Mouse (Mus musculus) lung, embryonic 14.5 days (tissue): ENCODE data around the gene Tlr12. TPM values are rescaled to one million over a fixed set of nuclear protein-coding genes. Genes with fewer than 3 reads are reported as not detected.
"Not testable (repeated sequence)": the region's sequence is repeated elsewhere in the genome, so short reads cannot be mapped to it uniquely, and the experiment has no call there.

ENCODE experiments used
- ATAC-seq: fragments of 200-750 bp; cut with Nextera tagmentation; 2 replicates; pipeline ENCODE4 v1.8.0; 2017; ENCODE audit warnings: mild to moderate bottlenecking, moderate TSS enrichment, moderate library complexity; ENCODE audit not compliant: insufficient read depth
- DNase-seq: peaks from one replicate; pipeline ENCODE4 v3.0.0-alpha.2; 2015
- H3K27ac ChIP-seq: fragments of 300-500 bp; sonication (generic); 2 replicates; pipeline ENCODE4 v1.5.1; 2014; ENCODE audit warnings: low read depth, mild to moderate bottlenecking, moderate library complexity
- H3K27me3 ChIP-seq: fragments of 300-500 bp; sonication (generic); 2 replicates; pipeline ENCODE4 v1.6.1; 2014; ENCODE audit warnings: low read length, control low read depth; ENCODE audit not compliant: insufficient read depth
- H3K36me3 ChIP-seq: fragments of 300-500 bp; sonication (generic); 2 replicates; pipeline ENCODE4 v1.6.1; 2014; ENCODE audit warnings: control low read depth; ENCODE audit not compliant: insufficient read depth
- H3K4me1 ChIP-seq: fragments of 300-500 bp; sonication (generic); 2 replicates; pipeline ENCODE4 v1.6.1; 2014; ENCODE audit warnings: antibody characterized with exemption, control low read depth; ENCODE audit not compliant: insufficient read depth
- H3K4me2 ChIP-seq: fragments of 300-500 bp; sonication (generic); 2 replicates; pipeline ENCODE4 v1.6.1; 2014; ENCODE audit warnings: mild to moderate bottlenecking
- H3K4me3 ChIP-seq: fragments of 300-500 bp; sonication (generic); 2 replicates; pipeline ENCODE4 v1.5.1; 2014; ENCODE audit warnings: low read depth, low read length
- H3K9ac ChIP-seq: fragments of 300-500 bp; sonication (generic); 2 replicates; pipeline ENCODE4 v1.6.1; 2014
- H3K9me3 ChIP-seq: fragments of 300-500 bp; sonication (generic); 2 replicates; pipeline ENCODE4 v1.6.1; 2016; ENCODE audit warnings: low read depth, low read length, control low read depth
- CTCF ChIP-seq: IDR thresholded peaks from 2 replicates; pipeline ENCODE4 v1.5.1; 2016; ENCODE audit warnings: antibody characterized with exemption, low read depth
- WGBS: fragments of 180-500 bp; shearing (Covaris S2); extraction: QIAGEN DNeasy Blood & Tissue Kit; methylation state at CpG from one replicate; pipeline ENCODE4 v1.1.7; 2014; 5-methylcytosine and 5-hydroxymethylcytosine counted together
- polyA plus RNA-seq: library from polyadenylated mRNA; unstranded; fragments of >200 nt; fragmentation: Nextera tagmentation; extraction: Ambion mirVana; gene quantifications from 2 replicates; pipeline ENCODE4 v1.2.1, GENCODE M21; 2014

Tlr12 gene
- 0.26 and 0.30 TPM in 2 replicates for polyA plus RNA-seq

- Histone ChIP-seq H3K27me3 (peaks cover 4% of the 10 kb centered on the region; the same call in 1 of the 2 replicates), H3K27ac (peak within 1 kb of the TSS; percentile 38; the same call in 1 of the 2 replicates), H3K4me1 (peaks cover 8% of the 10 kb centered on the region), H3K9me3 (no peaks in the 10 kb centered on the region), H3K4me3 (no peak within 1 kb of the TSS), H3K9ac (no peak within 1 kb of the TSS), H3K4me2 (peak within 1 kb of the TSS; percentile 10; the same call in 1 of the 2 replicates), H3K36me3 (no peaks in the 10 kb centered on the region)
- WGBS = 46% methylated on average over 15 of the region's 15 CpGs
- TF ChIP-seq CTCF = no peak
- ATAC-seq (0 out of 2 replicates have a peak, but pooled peaks have one; percentile 39), DNase-seq (no peak)
These were observed at the start of gene Tlr12 for GRCm38 (mm10) chr4:128618246-128618911. Gene Tlr12 (minus strand): TSS chr4:128618619.

GRCm38 (mm10) chr4:128667195-128667594, 48.8 kb upstream of the Tlr12 start:
- 47% methylated on average over 4 of the region's 4 CpGs for WGBS
- H3K9me3 ChIP-seq, H3K4me3 ChIP-seq, H3K4me1 ChIP-seq, H3K36me3 ChIP-seq, DNase-seq, H3K27me3 ChIP-seq, ATAC-seq, H3K4me2 ChIP-seq, H3K9ac ChIP-seq: not testable (repeated sequence)
- peak overlapping the region; percentile 25; the same call in 1 of the 2 replicates for H3K27ac ChIP-seq

DNA sequence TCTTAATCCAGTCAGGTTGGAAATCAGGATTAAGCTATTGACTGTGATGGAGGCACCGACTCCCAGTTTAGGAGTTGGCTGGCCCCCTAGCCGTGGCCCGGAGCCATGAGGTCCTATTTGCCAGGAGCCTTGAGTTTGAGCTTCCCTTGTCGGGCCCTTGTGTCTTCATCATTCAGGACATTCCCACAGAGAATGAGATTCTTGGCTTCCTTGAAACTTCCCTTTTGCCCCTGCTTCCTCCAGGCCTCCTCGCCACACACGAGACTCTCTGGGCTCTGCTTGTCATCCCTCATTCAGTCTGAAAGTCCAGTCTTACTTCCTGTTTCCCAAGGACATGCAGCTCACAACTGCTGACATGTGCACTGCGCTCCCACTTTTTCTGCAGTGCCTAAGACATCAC, 47.9 kb upstream of the Tlr12 start:
- not testable (repeated sequence) for H3K4me2 ChIP-seq, H3K4me1 ChIP-seq, H3K27ac ChIP-seq, H3K9me3 ChIP-seq, H3K36me3 ChIP-seq, H3K27me3 ChIP-seq, DNase-seq, H3K4me3 ChIP-seq, H3K9ac ChIP-seq
- ATAC-seq = 0 out of 2 replicates have a peak, but pooled peaks have one; percentile 15
- WGBS = 55% methylated on average over 7 of the region's 7 CpGs

DNA sequence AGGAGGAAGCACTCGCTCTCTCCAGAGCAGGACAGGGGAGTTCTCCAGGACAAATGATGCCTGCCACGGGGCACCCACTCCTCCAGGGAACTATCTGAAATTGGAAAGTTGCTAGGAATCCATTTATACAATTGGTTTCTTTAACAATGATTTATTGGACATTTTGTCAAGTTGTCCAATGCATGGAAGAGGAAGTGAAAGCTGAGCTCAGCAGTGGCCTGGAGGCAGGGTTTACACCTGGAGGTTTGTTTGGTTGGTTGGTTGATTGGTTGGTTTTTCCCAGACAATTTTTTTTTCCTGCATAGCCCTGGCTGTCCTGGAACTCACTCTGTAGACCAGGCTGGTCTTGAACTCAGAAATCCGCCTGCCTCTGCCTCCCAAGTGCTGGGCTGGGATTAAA, 45.6 kb upstream of the Tlr12 start:
- TF ChIP-seq CTCF = no peak
- Histone ChIP-seq H3K4me2 (no peak overlapping the region), H3K27ac (no peak overlapping the region), H3K4me3 (no peak overlapping the region), H3K36me3 (no peaks in the 10 kb centered on the region), H3K4me1 (no peaks in the 10 kb centered on the region), H3K9me3 (no peaks in the 10 kb centered on the region), H3K27me3 (no peaks in the 10 kb centered on the region), H3K9ac (no peak overlapping the region)
- no peak for ATAC-seq
- no peak for DNase-seq
- 67% methylated on average over 3 of the region's 3 CpGs for WGBS

- Histone ChIP-seq H3K4me3 (no peak overlapping the region), H3K27me3 (no peaks in the 10 kb centered on the region), H3K9me3 (no peaks in the 10 kb centered on the region), H3K4me2 (no peak overlapping the region), H3K9ac (no peak overlapping the region), H3K4me1 (peaks cover 4% of the 10 kb centered on the region; the same call in 1 of the 2 replicates), H3K36me3 (no peaks in the 10 kb centered on the region), H3K27ac (no peak overlapping the region)
- ATAC-seq (no peak), DNase-seq (no peak)
- no peak for TF ChIP-seq CTCF
- 77% methylated on average over 8 of the region's 8 CpGs for WGBS
These were observed 42.6 kb upstream of the Tlr12 start for GRCm38 (mm10) chr4:128661063-128661462.

DNA sequence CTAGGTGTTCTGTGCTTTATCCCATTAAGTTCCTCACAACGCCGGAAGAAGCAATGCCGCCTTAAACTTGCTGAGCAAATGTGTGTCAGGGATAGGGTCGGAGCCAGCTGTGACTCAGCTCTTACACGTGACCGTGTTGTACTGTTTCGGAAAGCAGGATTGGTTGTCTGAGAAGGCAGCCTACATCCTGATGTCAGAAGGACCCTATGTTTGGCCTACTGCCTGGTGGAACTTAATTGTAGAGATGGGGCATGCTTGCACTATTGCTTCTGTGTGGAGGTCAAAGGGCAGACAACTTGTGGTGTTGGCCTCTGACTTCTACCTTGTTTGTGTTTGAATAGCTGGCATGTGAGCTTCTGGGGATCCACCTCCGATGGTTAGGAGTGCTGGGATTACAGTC, 41.8 kb upstream of the Tlr12 start:
- Histone ChIP-seq H3K27ac (no peak overlapping the region), H3K9ac (no peak overlapping the region), H3K27me3 (no peaks in the 10 kb centered on the region), H3K4me3 (no peak overlapping the region), H3K4me1 (peaks cover 9% of the 10 kb centered on the region; the same call in 1 of the 2 replicates), H3K36me3 (no peaks in the 10 kb centered on the region), H3K4me2 (no peak overlapping the region), H3K9me3 (no peaks in the 10 kb centered on the region)
- 80% methylated on average over 8 of the region's 8 CpGs for WGBS
- DNase-seq (no peak), ATAC-seq (no peak)
- TF ChIP-seq CTCF = no peak

GRCm38 (mm10) chr4:128655446-128655845, 37.0 kb upstream of the Tlr12 start:
- WGBS = 8% methylated on average over 12 of the region's 12 CpGs
- H3K4me1 ChIP-seq = peaks cover 19% of the 10 kb centered on the region; the same call in 1 of the 2 replicates
- no peaks in the 10 kb centered on the region for H3K9me3 ChIP-seq
- H3K4me3 ChIP-seq = peak overlapping the region; percentile 70
- H3K36me3 ChIP-seq = no peaks in the 10 kb centered on the region
- DNase-seq = no peak
- no peak for ATAC-seq
- TF ChIP-seq CTCF = no peak
- no peaks in the 10 kb centered on the region for H3K27me3 ChIP-seq
- H3K27ac ChIP-seq = no peak overlapping the region
- peak overlapping the region; percentile 67 for H3K9ac ChIP-seq
- H3K4me2 ChIP-seq = peak overlapping the region; percentile 94
